Mouse (Mus musculus): Measurements from ENCODE around the gene Slc13a5.

GRCm38 (mm10) chr11:72226901-72227300, 40.1 kb downstream of the Slc13a5 start:
- TF ChIP-seq POLR2A (IDR thresholded peaks at IDR 0.05; ENCODE audit: extremely low read depth, insufficient read depth, low read length) (no peak), CTCF (IDR thresholded peaks at IDR 0.05; ENCODE audit: extremely low read depth, insufficient read depth, low read length) (no peak)
